Comparison of ENCODE assay signal across 14 mouse cellular contexts in genomic region chr5:105138906-105139305, GRCm38 (mm10). TPM values are rescaled to one million over a fixed set of nuclear protein-coding genes. Genes with fewer than 3 reads are reported as not detected.
DNase-seq lines count a peak whose midpoint lies in the region; ATAC-seq and TF ChIP-seq lines count a peak whose summit lies in the region.
"Had no signal": no experiment of that assay in that cellular context is flagged by ENCODE, and none has a peak within 500 bp of the region (broad histone marks: within the 10 kb centered on the region; RNA-seq: fewer than 3 reads in every experiment).

No protein-coding gene starts in this region.

- H3K79me2 ChIP-seq in liver, adult 2 months (ENCODE audit: control insufficient read depth, insufficient read depth, low read length) = no peaks in the 10 kb centered on the region

- H3K4me2 ChIP-seq in kidney, embryonic 14.5 days (replicated peaks; ENCODE audit: low read depth, low read length) = no peak overlapping the region
- H3K4me2 ChIP-seq: embryonic facial prominence, embryonic 15.5 days; forebrain, embryonic 12.5 days had no signal

- no peak for DNase-seq in liver, adult 2 months (ENCODE audit: extremely low read depth, low read depth, low spot score)
- DNase-seq in liver = no peak
- peak; percentile 54 for DNase-seq in CD4-positive helper T cell, adult 2 months (ENCODE audit: low read depth, low spot score)
- peak; percentile 51 for DNase-seq in induced T-regulatory cell, adult 2 months (ENCODE audit: low read depth)
- DNase-seq in left cerebral cortex, postnatal 25 days (ENCODE audit: low spot score in 2 of 2) = no peak
- DNase-seq: cerebellum, adult 2 months; midbrain, embryonic 14.5 days had no signal

- H3K9me3 ChIP-seq in E14TG2a.4 (ENCODE audit: low read length) = no peaks in the 10 kb centered on the region
- no peaks in the 10 kb centered on the region for H3K9me3 ChIP-seq in kidney, embryonic 14.5 days (ENCODE audit: control insufficient read depth, low read length)
- H3K9me3 ChIP-seq: embryonic facial prominence, embryonic 15.5 days; forebrain, embryonic 12.5 days had no signal

- 79% methylated on average over 1 of the region's 1 CpGs for WGBS in liver, adult 2 months
- WGBS in kidney, embryonic 14.5 days = 82% methylated on average over 1 of the region's 1 CpGs

- peak overlapping the region; percentile 61; the same call in 1 of the 2 replicates for H3K9ac ChIP-seq in liver, adult 2 months (ENCODE audit: low read depth, low read length)
- no peak overlapping the region for H3K9ac ChIP-seq in kidney, embryonic 14.5 days (ENCODE audit: low read depth, low read length)
- H3K9ac ChIP-seq: embryonic facial prominence, embryonic 15.5 days; forebrain, embryonic 12.5 days; liver, embryonic 14.5 days had no signal

- intact Hi-C loops in left cerebral cortex, postnatal 25 days (cut with DNase I) = no loop called here

- no peaks in the 10 kb centered on the region for H3K36me3 ChIP-seq in liver, adult 2 months (ENCODE audit: control insufficient read depth, insufficient read depth, low read length)
- no peaks in the 10 kb centered on the region for H3K36me3 ChIP-seq in E14TG2a.4 (ENCODE audit: insufficient read depth, low read length)
- H3K36me3 ChIP-seq in kidney, embryonic 14.5 days (ENCODE audit: control insufficient read depth, insufficient read depth, low read length) = no peaks in the 10 kb centered on the region
- H3K36me3 ChIP-seq: embryonic facial prominence, embryonic 15.5 days; forebrain, embryonic 12.5 days had no signal

- no peak for ATAC-seq in kidney, embryonic 14.5 days (ENCODE audit: low FRiP score, low TSS enrichment)

- H3K4me3 ChIP-seq in liver, adult 2 months (ENCODE audit: insufficient read depth, low read depth, low read length) = peak overlapping the region; percentile 57
- H3K4me3 ChIP-seq in E14TG2a.4 (replicated peaks; ENCODE audit: low read length) = 0 out of 2 replicates have a peak overlapping the region, but pooled peaks have one; percentile 7
- H3K4me3 ChIP-seq in kidney, embryonic 14.5 days (ENCODE audit: low read length) = no peak overlapping the region
- H3K4me3 ChIP-seq: embryonic facial prominence, embryonic 15.5 days; forebrain, embryonic 12.5 days had no signal

- TF ChIP-seq POLR2A in liver, adult 2 months (IDR thresholded peaks at IDR 0.05; ENCODE audit: extremely low read depth, insufficient read depth, low read length) = no peak

- no peaks in the 10 kb centered on the region for H3K4me1 ChIP-seq in liver, adult 2 months (ENCODE audit: control insufficient read depth, insufficient read depth, low read length)
- peaks cover 33% of the 10 kb centered on the region for H3K4me1 ChIP-seq in E14TG2a.4 (replicated peaks; ENCODE audit: low read depth, low read length)
- H3K4me1 ChIP-seq in kidney, embryonic 14.5 days (ENCODE audit: control insufficient read depth, insufficient read depth, low read length) = no peaks in the 10 kb centered on the region
- H3K4me1 ChIP-seq: embryonic facial prominence, embryonic 15.5 days; forebrain, embryonic 12.5 days had no signal

- no peak for TF ChIP-seq CTCF in liver, adult 2 months (IDR thresholded peaks at IDR 0.05; ENCODE audit: low read depth, low read length)
- TF ChIP-seq CTCF in E14TG2a.4 (conservative IDR thresholded peaks at IDR 0.05; ENCODE audit: low read length) = no peak

- no peaks in the 10 kb centered on the region for H3K27me3 ChIP-seq in liver, adult 2 months (ENCODE audit: control insufficient read depth, insufficient read depth, low read length)
- H3K27me3 ChIP-seq in E14TG2a.4 (ENCODE audit: insufficient read depth, low read length) = no peaks in the 10 kb centered on the region
- no peaks in the 10 kb centered on the region for H3K27me3 ChIP-seq in kidney, embryonic 14.5 days (ENCODE audit: control insufficient read depth, insufficient read depth, low read length)
- H3K27me3 ChIP-seq: embryonic facial prominence, embryonic 15.5 days; forebrain, embryonic 12.5 days had no signal

- H3K27ac ChIP-seq in liver, adult 2 months (replicated peaks; ENCODE audit: insufficient read depth, low read depth, low read length) = peak overlapping the region; percentile 68
- no peak overlapping the region for H3K27ac ChIP-seq in kidney, embryonic 14.5 days (ENCODE audit: low read depth, low read length)
- H3K27ac ChIP-seq: embryonic facial prominence, embryonic 15.5 days; forebrain, embryonic 12.5 days; kidney, postnatal 0 days; liver, embryonic 14.5 days had no signal

RNA-seq across cellular contexts. Expression of gene Gbp9, which starts 0.4 kb away (rescaled TPM):
- 5.1 and 6.8 TPM in 2 replicates for total RNA-seq in liver, adult 2 months (2014; rRNA removed)
- 0.71 and 1.7 TPM in 2 replicates for polyA plus RNA-seq in liver, adult 2 months (2012; rRNA removed)
- 1 to 10 TPM; 1.9 to 2.6 TPM for total RNA-seq in left cerebral cortex, postnatal 25 days (2021)
- 0.76 and 2.1 TPM in 2 replicates for polyA plus RNA-seq in kidney, embryonic 14.5 days (2014; fragmentation: Nextera tagmentation; extraction: Ambion mirVana)

RNA-seq across cellular contexts. Expression of gene Gbp8, which starts 0.4 kb away (rescaled TPM):
- 3.7 and 4.8 TPM in 2 replicates for total RNA-seq in liver, adult 2 months (2014; rRNA removed)
- polyA plus RNA-seq in liver, adult 2 months (2012; rRNA removed) = 0.45 and 1.2 TPM in 2 replicates
- total RNA-seq in left cerebral cortex, postnatal 25 days (2021) = not detected
- polyA plus RNA-seq in kidney, embryonic 14.5 days (2014; fragmentation: Nextera tagmentation; extraction: Ambion mirVana) = 0.31 and 0.39 TPM in 2 replicates
- total RNA-seq: MEL had no signal

RNA-seq across cellular contexts. Expression of gene Gbp4, which starts 0.5 kb away (rescaled TPM):
- total RNA-seq in liver, adult 2 months (2014; rRNA removed) = 4.8 and 5.3 TPM in 2 replicates
- 1.2 and 2.6 TPM in 2 replicates for polyA plus RNA-seq in liver, adult 2 months (2012; rRNA removed)
- 1 to 10 TPM in 1 of 2 experiments, under 1 TPM in 1; 0.89 to 1.4 TPM for total RNA-seq in left cerebral cortex, postnatal 25 days (2021)
- polyA plus RNA-seq in kidney, embryonic 14.5 days (2014; fragmentation: Nextera tagmentation; extraction: Ambion mirVana) = 0.24 and 0.31 TPM in 2 replicates
- total RNA-seq: MEL had no signal

Comparison
In these comparisons a context has a peak if more than half of its experiments do, and no peak if none do; other contexts are left out.
1. DNase-seq: peak in CD4-positive helper T cell, adult 2 months (single experiment) and induced T-regulatory cell, adult 2 months (single experiment); none in liver, adult 2 months (single experiment), liver (single experiment) and left cerebral cortex, postnatal 25 days (0 of 2).